Mouse (Mus musculus): ENCODE data around the gene Tmem132c. TPM values are rescaled to one million over a fixed set of nuclear protein-coding genes. Genes with fewer than 3 reads are reported as not detected.
A peak's percentile ranks its signal among the peaks of the same experiment; 100 is the strongest.

The Tmem132c gene
- total and polyA plus RNA-seq, 3 experiments: 0.14 to 0.43 TPM; not detected in 1

GRCm38 (mm10) chr5:127438639-127439038, 197.0 kb downstream of the Tmem132c start:
- intact Hi-C loops (cut with DNase I): no loop called here
- H3K4me3 ChIP-seq: no peak overlapping the region
- H3K79me2 ChIP-seq (replicated peaks; ENCODE audit: control insufficient read depth, insufficient read depth, low read length): no peaks in the 10 kb centered on the region
- 82% methylated on average over 4 of the region's 4 CpGs for whole genome bisulfite sequencing
- H3K4me1 ChIP-seq (ENCODE audit: control insufficient read depth, insufficient read depth, low read length): no peaks in the 10 kb centered on the region
- H3K9ac ChIP-seq (ENCODE audit: low read depth, low read length): no peak overlapping the region
- H3K27me3 ChIP-seq (ENCODE audit: control insufficient read depth, insufficient read depth, low read length): no peaks in the 10 kb centered on the region
- H3K27ac ChIP-seq: no peak overlapping the region
- TF ChIP-seq POLR2A (IDR thresholded peaks at IDR 0.05; ENCODE audit: insufficient read depth, low read depth, low read length): no peak
- no peak for TF ChIP-seq EP300 (IDR thresholded peaks at IDR 0.05; ENCODE audit: insufficient read depth, low read depth, low read length)
- no peak for TF ChIP-seq CTCF (IDR thresholded peaks at IDR 0.05)
- DNase-seq: no peak
- no peaks in the 10 kb centered on the region for H3K36me3 ChIP-seq (ENCODE audit: control insufficient read depth, insufficient read depth, low read length)

DNA sequence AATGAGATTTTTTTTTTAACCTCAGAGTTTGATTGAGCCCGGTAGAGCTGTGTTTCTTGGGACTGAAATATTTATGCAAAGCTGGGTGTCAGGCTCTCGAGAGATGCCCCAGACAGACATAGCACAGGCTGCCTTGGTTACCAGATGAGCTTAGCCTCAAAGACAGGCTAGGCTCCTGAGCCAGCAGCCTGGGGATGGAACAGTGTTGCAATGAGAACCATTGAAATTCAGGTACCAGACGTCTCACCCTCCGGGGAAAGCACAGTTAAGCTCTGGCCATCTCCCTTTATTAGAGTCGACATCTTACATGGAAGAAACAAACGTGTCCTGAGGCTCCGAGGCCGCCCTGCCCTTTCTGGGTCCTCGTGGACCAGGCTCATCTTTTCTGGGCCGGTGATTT, 200.4 kb downstream of the Tmem132c start:
- Histone ChIP-seq H3K27ac (no peak overlapping the region), H3K9ac (ENCODE audit: low read depth, low read length) (no peak overlapping the region), H3K27me3 (ENCODE audit: control insufficient read depth, insufficient read depth, low read length) (no peaks in the 10 kb centered on the region), H3K36me3 (ENCODE audit: control insufficient read depth, insufficient read depth, low read length) (no peaks in the 10 kb centered on the region), H3K4me3 (no peak overlapping the region), H3K79me2 (replicated peaks; ENCODE audit: control insufficient read depth, insufficient read depth, low read length) (no peaks in the 10 kb centered on the region), H3K4me1 (ENCODE audit: control insufficient read depth, insufficient read depth, low read length) (no peaks in the 10 kb centered on the region)
- 71% methylated on average over 10 of the region's 10 CpGs for WGBS
- no peak for DNase-seq
- intact Hi-C loops (cut with DNase I): no loop called here
- TF ChIP-seq EP300 (IDR thresholded peaks at IDR 0.05; ENCODE audit: insufficient read depth, low read depth, low read length) (no peak), CTCF (IDR thresholded peaks at IDR 0.05) (no peak), POLR2A (IDR thresholded peaks at IDR 0.05; ENCODE audit: insufficient read depth, low read depth, low read length) (no peak)

DNA sequence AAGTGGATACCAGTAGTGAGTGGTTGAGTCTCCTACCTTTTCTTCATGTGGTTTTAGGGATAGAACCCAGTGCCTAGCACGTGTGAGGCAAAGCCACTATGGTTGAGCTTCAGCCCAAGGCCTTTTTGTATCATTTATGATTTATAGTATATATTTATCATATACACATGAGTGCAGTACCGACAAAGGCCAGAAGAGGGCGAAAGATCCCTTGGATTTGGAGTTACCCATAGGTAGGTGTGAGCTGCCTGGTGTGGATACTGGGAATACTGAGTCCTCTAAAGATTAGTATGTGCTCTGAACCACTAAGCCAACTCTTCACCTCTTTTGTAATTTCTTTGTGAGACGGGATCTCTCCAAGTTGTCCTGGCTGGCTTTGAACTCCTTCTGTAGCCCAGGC, 212.0 kb downstream of the Tmem132c start:
- TF ChIP-seq CTCF (IDR thresholded peaks at IDR 0.05) (peak; percentile 70), EP300 (IDR thresholded peaks at IDR 0.05; ENCODE audit: insufficient read depth, low read depth, low read length) (no peak)
- Histone ChIP-seq H3K9ac (ENCODE audit: low read depth, low read length) (no peak overlapping the region), H3K4me3 (no peak overlapping the region), H3K79me2 (replicated peaks; ENCODE audit: control insufficient read depth, insufficient read depth, low read length) (no peaks in the 10 kb centered on the region), H3K36me3 (ENCODE audit: control insufficient read depth, insufficient read depth, low read length) (no peaks in the 10 kb centered on the region), H3K4me1 (ENCODE audit: control insufficient read depth, insufficient read depth, low read length) (no peaks in the 10 kb centered on the region), H3K27ac (no peak overlapping the region), H3K27me3 (ENCODE audit: control insufficient read depth, insufficient read depth, low read length) (no peaks in the 10 kb centered on the region)
- DNase-seq: peak in 1 of 2 experiments; percentile 25
- 23% methylated on average over 4 of the region's 4 CpGs for WGBS
- intact Hi-C loops (cut with DNase I): loop anchor here (2.0 kb wide), 1 partner anchor 27 kb away; no protein-coding TSS in a partner anchor

- WGBS: 53% methylated on average over 7 of the region's 7 CpGs
- Histone ChIP-seq H3K79me2 (replicated peaks; ENCODE audit: control insufficient read depth, insufficient read depth, low read length) (no peaks in the 10 kb centered on the region), H3K4me1 (ENCODE audit: control insufficient read depth, insufficient read depth, low read length) (no peaks in the 10 kb centered on the region)
These were observed 212.5 kb downstream of the Tmem132c start for GRCm38 (mm10) chr5:127454068-127454467.

GRCm38 (mm10) chr5:127456076-127456475, 214.5 kb downstream of the Tmem132c start:
- no peak overlapping the region for H3K27ac ChIP-seq
- WGBS: 82% methylated on average over 10 of the region's 10 CpGs
- no peaks in the 10 kb centered on the region for H3K79me2 ChIP-seq (replicated peaks; ENCODE audit: control insufficient read depth, insufficient read depth, low read length)
- H3K36me3 ChIP-seq (ENCODE audit: control insufficient read depth, insufficient read depth, low read length): no peaks in the 10 kb centered on the region
- H3K27me3 ChIP-seq (ENCODE audit: control insufficient read depth, insufficient read depth, low read length): no peaks in the 10 kb centered on the region
- H3K9ac ChIP-seq (ENCODE audit: low read depth, low read length): no peak overlapping the region
- no peaks in the 10 kb centered on the region for H3K4me1 ChIP-seq (ENCODE audit: control insufficient read depth, insufficient read depth, low read length)
- no peak overlapping the region for H3K4me3 ChIP-seq
- DNase-seq: no peak
- TF ChIP-seq CTCF (IDR thresholded peaks at IDR 0.05) (no peak), EP300 (IDR thresholded peaks at IDR 0.05; ENCODE audit: insufficient read depth, low read depth, low read length) (no peak), POLR2A (IDR thresholded peaks at IDR 0.05; ENCODE audit: insufficient read depth, low read depth, low read length) (no peak)
- intact Hi-C loops (cut with DNase I): no loop called here

More at GRCm38 (mm10) chr5:127454068-127454467, 212.5 kb downstream of the Tmem132c start:
- H3K27ac ChIP-seq: no peak overlapping the region
- H3K27me3 ChIP-seq (ENCODE audit: control insufficient read depth, insufficient read depth, low read length): no peaks in the 10 kb centered on the region
- H3K4me3 ChIP-seq: no peak overlapping the region
- TF ChIP-seq POLR2A (IDR thresholded peaks at IDR 0.05; ENCODE audit: insufficient read depth, low read depth, low read length) (no peak), CTCF (IDR thresholded peaks at IDR 0.05) (no peak)
- DNase-seq: no peak
- H3K36me3 ChIP-seq (ENCODE audit: control insufficient read depth, insufficient read depth, low read length): no peaks in the 10 kb centered on the region
- H3K9ac ChIP-seq (ENCODE audit: low read depth, low read length): no peak overlapping the region
- intact Hi-C loops (cut with DNase I): no loop called here

GRCm38 (mm10) chr5:127468151-127468550, 226.5 kb downstream of the Tmem132c start:
- intact Hi-C loops (cut with DNase I): no loop called here
- Histone ChIP-seq H3K4me3 (no peak overlapping the region), H3K9ac (ENCODE audit: low read depth, low read length) (no peak overlapping the region), H3K36me3 (ENCODE audit: control insufficient read depth, insufficient read depth, low read length) (no peaks in the 10 kb centered on the region), H3K27me3 (ENCODE audit: control insufficient read depth, insufficient read depth, low read length) (no peaks in the 10 kb centered on the region), H3K4me1 (ENCODE audit: control insufficient read depth, insufficient read depth, low read length) (peaks cover 2% of the 10 kb centered on the region; the same call in 1 of the 2 replicates), H3K27ac (peak overlapping the region; percentile 41; the same call in 1 of the 2 replicates), H3K79me2 (replicated peaks; ENCODE audit: control insufficient read depth, insufficient read depth, low read length) (no peaks in the 10 kb centered on the region)
- DNase-seq: peak; percentile 25 to 68
- WGBS: 36% methylated on average over 5 of the region's 5 CpGs
- TF ChIP-seq POLR2A (IDR thresholded peaks at IDR 0.05; ENCODE audit: insufficient read depth, low read depth, low read length) (no peak), EP300 (IDR thresholded peaks at IDR 0.05; ENCODE audit: insufficient read depth, low read depth, low read length) (peak; percentile 72; the same call in 1 of the 2 replicates), CTCF (IDR thresholded peaks at IDR 0.05) (no peak)

Measured in heart, adult 2 months (tissue).